Mouse (Mus musculus) kidney, adult 2 months (tissue): Measurements from ENCODE around the gene Fam107a.

Experiments used
- CTCF ChIP-seq: fragments of 200-500 bp; conservative IDR thresholded peaks from 2 replicates; pipeline ENCODE4 v1.5.1; 2011; ENCODE audit warnings: low read depth, mild to moderate bottlenecking, control low read depth, low read length, moderate library complexity, mixed read lengths; ENCODE audit not compliant: insufficient read depth, insufficient read length
- POLR2A ChIP-seq: fragments of 200-500 bp; IDR thresholded peaks from one replicate; pipeline ENCODE4 v1.6.1; 2011; ENCODE audit warnings: low read depth, low read length, control low read depth

GRCm38 (mm10) chr14:8334511-8334910 is 16.7 kb upstream of the Fam107a start:
- no peak for TF ChIP-seq CTCF
- TF ChIP-seq POLR2A, result no peak
